Mouse (Mus musculus): ENCODE results near the gene Ccdc130.
A peak's percentile ranks its signal among the peaks of the same experiment; 100 is the strongest.

Ccdc130 gene

DNA sequence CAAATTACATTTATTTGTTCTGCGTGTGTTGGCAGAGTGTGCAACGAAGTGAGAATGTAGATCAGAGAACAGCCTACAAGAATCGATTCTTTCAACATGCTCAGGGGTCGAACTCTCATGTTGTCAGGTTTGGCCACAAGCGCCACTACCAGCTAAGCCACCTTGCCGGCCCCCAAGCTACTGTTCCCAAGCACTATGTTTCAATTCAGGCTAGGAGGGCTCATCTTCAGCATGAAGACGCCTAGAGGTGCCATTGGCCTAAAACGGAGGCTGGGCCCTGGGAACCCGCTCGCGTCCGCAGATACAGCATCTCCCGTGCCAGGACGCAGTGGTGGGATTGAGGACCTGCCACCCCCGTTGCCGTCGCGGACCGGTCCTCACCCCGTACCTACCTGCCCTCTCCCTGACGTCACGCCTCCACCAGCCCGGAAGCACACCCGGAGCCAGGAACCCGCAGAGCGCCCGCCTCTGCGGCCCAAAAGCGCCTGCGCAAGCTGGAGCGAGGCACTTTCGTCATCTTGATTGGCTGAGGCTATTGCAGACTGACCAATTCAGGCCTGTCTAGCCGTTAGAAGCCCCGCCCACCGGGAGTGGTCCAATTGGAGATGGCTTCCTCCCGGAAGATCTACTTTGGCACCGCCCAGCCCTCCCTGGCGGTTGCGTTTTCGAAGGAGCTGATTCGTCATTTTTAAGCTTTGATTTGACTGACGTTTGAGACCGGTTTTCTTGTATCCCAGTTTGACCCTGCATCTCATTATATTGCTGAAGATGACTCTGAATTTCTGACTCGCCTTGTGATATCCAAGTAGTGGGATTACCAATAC is at the start of gene Ccdc130:
Ccdc130 (minus strand) TSS at position 431 of the 824 bp plus-strand sequence.
- peak; percentile 98 to 100 for DNase-seq (ENCODE audit: low spot score in 2 of 2)

DNA sequence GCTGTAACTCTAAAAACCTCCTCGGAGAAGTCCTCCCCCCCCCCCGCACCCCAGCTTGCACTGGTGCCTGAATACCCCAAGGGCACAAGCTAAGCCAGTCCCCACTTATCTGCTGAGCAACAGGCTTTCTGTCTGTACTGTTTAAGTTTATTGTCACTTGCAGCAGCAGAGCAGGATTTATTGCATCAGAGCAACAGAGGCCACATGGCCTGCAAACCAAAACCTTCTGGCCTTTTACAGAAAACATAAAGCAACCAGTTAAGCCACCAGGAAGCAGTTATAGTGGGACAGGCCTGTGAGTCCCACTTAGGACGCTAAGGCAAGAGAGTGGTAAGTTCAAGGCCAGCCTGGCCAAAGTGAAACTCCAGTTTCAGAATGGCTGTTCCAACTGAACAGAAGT is 38.2 kb upstream of the Ccdc130 start:
- DNase-seq (ENCODE audit: low spot score in 2 of 2) = no peak

DNA sequence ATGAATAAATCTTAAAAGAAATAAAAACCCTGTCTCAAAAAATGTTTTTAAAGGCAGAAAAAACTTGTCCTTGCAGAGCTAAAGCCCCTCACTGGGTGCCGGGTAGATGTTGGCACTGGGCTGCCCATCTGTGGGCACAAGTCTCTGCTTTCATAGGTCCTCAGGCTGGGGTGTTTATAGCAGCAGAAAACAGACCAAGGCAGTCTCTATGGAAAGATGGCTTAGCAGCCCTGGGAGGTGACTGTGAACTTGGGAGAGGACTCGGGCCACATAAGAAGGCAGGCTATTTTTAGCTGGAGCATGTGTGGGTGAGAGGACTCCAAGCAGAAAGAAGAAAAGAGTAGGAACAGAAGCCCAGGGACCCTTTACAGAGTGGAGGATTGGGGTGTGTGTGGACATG is 33.8 kb upstream of the Ccdc130 start:
- no peak for DNase-seq (ENCODE audit: low spot score in 2 of 2)

DNA sequence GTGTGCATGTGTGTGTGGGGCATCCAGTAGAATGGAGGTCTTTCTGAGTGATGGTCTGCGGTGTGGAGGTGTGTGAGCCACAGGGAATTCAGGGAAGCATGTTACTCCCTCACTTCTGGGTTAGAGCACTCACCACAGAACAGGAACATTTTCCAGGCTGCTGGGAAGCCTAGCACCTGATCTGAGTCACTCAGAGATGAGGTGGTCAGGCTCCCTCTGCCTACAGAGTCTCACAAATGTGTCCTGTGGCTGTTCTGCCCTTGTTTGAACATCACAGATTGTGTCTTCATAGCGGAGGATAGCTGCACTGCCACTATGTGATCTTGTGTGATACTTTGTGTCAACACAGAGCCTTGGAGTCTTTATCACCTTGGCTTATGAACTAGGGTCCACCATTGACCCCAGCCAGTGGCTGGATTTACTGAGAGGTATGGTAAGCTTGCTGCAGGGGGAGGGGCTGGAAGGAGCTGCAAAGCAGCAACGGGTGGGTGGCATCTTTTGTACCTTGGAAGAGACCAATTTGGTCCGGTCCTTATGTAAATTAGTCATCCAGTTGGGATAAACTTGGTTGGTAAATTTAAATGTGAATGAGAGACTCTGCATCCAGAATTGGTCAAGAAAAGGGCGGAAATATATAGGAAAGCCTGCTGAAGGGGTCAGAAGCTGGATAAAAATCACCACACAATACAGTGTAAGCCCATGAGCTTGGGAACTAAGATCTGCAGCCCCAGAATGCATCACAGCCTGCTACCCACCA is 27.0 kb upstream of the Ccdc130 start:
- no peak for DNase-seq (ENCODE audit: low spot score in 2 of 2)

DNA sequence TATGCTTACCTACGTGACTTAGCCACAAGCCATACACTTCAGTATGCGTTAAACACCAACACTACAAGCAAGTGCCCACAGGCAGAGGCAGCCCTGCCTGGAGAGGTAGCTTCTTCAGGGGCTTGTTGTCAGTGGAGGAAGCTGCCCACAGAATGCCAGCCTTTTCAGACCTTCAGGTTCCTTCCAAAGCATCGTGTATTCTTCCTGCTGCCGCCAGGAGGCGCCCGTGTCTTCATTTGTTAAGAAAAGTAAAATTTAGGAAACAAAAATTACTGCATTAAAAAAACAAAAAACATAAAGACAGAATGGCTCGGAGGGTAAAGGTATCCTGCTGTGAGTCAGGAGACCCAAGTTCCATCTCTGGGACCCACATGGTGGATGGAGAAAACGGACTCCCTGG is 21.5 kb upstream of the Ccdc130 start:
- DNase-seq (ENCODE audit: low spot score in 2 of 2) = peak; percentile 56 to 58

DNA sequence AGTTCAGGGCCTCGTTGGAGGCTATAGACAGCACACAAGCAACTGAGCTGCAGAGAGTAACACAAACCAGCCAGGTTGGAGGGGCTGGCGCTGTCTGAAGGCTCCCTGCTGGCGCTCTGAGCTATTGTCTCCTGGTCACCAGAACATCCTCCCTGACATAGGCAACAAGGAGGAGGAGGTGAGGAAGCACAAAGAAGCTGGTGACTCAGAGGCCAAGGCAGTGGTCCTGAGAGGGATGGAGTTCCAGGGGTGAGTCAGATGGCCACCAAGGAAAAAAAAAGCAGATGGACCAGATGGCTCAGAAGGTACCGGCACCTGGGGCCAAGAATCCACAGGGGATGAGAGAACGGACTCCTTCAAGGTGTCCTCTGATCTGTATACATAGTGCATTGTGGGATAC is 20.9 kb upstream of the Ccdc130 start:
- no peak for DNase-seq (ENCODE audit: low spot score in 2 of 2)

DNA sequence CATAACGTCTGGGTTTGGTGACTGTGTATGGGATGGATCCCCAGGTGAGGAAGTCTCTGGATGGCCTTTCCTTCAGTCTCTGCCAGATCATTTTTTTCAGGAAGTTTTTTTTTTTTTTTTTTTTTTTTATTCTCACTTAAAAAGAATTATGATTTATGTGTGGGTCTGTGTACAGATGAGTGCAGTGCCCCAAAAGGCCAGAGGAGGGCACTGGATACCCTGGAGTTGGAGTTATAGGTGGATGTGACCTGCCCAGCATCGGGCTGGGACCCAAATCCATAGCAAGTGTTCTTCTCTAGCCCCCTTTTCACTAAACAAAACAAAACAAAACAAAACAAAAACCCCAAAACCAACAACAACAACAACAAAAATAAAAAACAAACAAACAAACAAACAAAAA is 18.7 kb upstream of the Ccdc130 start:
- peak in 1 of 2 experiments; percentile 35 for DNase-seq (ENCODE audit: low spot score in 2 of 2)

DNA sequence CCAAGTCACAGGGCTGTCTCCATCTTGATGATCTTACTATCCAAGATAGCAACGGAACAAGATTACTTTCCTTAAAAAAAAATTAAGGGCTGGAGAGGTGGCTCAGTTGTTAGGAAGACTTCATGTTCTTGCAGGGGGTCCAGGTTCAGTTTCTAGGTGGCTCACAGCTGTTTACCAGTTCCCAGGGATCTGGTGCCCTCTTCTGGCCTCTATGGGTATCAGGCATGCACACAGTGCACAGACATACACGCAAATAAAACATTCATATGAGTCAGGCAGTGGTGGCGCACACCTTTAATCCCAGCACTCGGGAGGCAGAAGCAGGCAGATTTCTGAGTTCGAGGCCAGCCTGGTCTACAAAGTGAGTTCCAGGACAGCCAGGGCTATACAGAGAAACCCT is 15.5 kb upstream of the Ccdc130 start:
- peak in 1 of 2 experiments; percentile 43 for DNase-seq (ENCODE audit: low spot score in 2 of 2)

DNA sequence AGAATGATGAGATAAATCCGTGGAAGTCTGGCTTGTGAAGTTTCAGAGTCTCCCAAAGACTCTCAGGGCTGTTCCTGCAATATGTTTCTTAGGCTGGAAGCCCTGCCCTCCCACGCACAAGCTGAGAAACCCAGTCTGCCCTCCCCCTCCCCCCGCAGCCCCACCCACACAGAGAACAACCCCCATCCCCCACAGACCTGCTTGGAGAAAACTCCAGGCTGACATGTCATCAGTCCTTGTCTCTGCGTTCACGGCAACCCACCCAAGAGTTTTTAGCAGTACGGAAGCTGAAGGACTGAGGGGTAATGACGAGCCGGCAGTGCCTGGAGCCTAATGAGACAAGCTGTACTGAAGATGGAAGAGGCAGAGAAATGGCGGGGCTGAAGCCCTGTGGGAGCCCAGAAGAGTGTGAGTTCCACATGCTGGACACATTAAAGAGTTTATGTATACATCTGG is 14.5 kb upstream of the Ccdc130 start:
- no peak for DNase-seq (ENCODE audit: low spot score in 2 of 2)

DNA sequence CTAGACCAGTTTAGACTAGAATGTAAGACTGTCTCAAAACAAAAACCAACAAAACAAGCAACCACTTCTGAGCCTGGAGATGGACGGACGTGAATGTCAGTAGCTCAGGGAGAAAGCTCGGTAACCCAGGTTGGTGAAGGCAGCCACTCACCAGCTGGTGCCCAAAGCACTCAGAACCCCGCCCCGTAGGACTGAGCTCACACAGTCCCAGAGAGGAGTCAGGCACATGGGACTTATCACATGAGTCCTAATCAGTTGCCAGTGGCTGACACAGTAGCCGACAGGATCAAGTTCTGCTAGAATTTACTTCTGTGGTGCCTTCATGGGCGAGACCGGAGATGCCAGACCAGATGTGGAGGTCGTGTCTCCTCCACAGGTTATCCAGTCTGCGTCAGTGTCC is 10.6 kb upstream of the Ccdc130 start:
- no peak for DNase-seq (ENCODE audit: low spot score in 2 of 2)

DNA sequence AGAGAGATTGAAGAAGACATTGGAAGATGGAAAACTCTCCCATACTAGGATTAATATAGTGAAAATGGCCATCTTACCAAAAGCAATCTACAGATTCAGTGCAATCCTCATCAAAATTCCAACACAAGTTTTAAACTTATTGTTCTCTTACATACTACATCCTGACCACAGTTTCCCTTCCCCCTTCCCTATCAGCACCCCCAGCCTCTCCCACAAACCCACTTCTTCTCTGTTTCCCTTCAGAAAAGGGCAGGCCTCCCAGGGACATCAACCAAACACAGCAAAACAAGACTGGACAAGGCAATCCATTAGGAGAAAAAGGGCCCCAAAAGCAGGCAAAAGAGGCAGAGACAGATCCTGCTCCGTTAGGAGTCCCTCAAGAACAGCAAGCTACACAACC is 6.3 kb upstream of the Ccdc130 start:
- DNase-seq (ENCODE audit: low spot score in 2 of 2) = no peak

DNA sequence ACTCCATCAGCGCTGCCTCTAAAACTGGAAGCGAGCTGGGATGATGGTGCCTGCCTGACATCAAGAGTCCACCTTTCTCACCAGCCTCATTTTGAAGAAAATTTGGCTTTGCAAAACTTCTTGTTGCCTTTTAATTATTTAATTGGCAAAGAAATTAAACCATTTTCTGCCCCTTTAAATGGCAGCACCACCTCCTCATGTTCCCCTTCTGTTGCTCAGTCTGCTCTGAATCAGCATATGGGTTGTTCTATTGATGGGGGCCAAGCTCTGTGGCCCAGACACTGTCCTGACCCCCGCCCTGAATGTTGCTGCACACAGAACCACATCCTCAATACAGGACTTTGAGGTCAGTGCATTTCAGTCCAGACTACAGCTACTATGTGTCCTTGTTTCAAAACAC is 3.8 kb upstream of the Ccdc130 start:
- DNase-seq (ENCODE audit: low spot score in 2 of 2) = no peak

DNA sequence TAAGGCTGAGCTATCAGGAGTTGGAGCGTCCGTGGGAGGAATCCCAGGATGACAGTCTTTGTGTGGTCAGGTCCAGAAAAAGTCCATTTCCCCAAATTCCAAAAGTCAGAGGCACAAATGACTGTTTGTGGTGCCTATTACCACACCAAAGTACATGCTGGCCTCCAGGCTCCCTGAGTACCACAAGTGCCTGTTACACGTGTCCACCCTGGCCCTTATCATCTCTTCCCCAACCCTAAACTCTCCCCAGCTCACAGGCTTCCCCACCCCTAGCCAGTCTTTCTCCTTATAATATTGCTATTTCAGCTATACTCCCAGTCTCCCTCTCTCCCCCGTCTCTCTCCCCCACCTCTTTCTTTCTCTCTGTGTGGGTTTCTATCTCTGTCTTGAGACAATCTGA is 2.1 kb upstream of the Ccdc130 start:
- no peak for DNase-seq (ENCODE audit: low spot score in 2 of 2)

DNA sequence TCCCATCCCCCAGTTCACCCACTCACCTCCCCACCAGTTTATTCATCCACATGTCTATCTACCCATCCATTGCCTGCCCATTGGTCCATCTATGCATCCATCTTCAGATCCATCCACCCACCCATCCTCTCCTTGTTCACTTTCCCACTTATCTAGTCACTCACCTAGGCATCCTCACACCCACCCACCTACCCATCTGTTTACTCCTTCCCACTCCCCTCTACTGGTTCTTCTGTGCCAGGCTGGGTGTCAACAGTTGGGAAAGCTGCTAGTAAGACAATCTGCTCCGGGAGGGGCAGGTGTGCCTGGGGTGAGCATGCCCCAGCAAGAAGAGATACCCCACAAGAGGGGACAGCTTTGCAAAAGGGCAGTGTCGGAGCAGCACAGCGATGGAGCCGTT is 9.1 kb downstream of the Ccdc130 start:
- DNase-seq (ENCODE audit: low spot score in 2 of 2) = no peak

DNA sequence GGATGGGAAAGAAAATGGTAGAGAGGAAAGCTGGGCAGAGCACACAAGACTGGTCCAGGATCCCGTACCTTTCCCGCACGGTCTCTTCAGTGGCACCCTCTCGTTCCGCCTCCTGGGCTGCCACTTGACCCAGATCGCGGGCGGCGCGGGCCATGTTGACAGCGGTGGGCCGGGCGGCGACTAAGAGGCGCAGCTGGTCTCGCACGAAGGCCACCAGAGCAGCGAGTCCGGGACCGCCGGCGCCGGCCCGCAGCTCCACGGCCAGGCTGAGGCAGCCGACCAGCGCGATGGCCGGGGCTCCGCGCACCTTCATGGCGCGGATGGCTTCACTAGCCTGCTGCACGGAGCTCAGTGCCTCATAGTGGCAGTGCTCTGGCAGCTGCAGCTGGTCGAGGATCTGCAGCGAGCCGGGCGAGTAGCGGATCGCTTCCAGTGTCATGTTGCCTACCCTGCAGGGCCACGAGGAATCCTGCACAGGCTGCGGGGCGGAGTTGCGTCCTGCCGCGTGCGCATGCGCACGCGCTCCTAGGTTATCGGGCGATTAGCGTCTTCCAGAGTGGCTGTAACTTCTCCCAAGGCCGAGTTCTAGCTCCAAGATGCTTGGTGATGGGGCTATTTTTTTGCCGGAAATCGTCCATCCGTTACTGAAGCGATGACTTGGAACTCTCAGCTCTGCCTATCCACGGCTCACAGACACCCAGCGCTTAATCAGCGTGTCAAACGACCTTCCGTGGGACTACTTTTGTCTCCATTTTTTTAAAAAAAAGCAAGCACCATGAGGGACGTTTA is 13.2 kb downstream of the Ccdc130 start, which contains the start of gene Mri1:
Mri1 (minus strand) TSS at position 505 of the 789 bp plus-strand sequence.
- peak; percentile 67 to 81 for DNase-seq (ENCODE audit: low spot score in 2 of 2)

DNA sequence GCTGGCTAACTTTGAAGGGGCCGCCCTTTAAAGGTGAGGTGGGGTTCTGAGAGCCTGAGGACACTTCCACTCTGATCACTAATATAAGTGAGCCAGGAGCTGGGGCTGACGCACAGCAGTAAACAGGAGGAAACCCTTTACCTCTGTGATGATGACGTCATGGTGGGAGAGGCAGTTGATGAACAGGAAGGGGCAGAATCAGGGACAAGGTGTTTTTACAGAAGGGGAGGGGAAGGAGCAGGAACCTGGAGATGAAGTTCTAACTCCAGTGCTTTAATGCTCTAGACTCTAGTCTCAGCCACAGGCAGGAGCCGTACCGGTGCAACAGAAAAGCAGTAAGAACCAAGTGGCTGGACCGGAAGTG is 13.7 kb downstream of the Ccdc130 start:
- DNase-seq (ENCODE audit: low spot score in 2 of 2) = no peak

DNA sequence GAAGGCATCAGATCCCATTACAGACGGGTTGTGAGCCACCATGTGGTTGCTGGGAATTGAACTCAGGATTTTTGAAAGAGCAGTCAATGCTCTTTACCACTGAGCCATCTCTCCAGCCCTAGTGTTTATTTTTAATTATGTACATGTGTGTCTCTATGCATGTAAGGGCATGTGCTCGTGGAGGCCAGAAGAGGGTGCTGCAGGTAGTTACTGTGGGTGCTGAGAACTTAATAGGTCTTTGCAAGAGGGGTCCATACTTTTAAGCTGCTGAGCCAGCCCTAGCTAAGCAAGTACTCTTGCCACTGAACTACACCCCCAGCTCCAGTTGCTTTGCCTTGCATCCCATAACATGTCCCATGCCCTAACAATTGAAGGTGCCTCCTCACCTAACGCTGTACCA is 14.3 kb downstream of the Ccdc130 start:
- DNase-seq (ENCODE audit: low spot score in 2 of 2) = no peak

DNA sequence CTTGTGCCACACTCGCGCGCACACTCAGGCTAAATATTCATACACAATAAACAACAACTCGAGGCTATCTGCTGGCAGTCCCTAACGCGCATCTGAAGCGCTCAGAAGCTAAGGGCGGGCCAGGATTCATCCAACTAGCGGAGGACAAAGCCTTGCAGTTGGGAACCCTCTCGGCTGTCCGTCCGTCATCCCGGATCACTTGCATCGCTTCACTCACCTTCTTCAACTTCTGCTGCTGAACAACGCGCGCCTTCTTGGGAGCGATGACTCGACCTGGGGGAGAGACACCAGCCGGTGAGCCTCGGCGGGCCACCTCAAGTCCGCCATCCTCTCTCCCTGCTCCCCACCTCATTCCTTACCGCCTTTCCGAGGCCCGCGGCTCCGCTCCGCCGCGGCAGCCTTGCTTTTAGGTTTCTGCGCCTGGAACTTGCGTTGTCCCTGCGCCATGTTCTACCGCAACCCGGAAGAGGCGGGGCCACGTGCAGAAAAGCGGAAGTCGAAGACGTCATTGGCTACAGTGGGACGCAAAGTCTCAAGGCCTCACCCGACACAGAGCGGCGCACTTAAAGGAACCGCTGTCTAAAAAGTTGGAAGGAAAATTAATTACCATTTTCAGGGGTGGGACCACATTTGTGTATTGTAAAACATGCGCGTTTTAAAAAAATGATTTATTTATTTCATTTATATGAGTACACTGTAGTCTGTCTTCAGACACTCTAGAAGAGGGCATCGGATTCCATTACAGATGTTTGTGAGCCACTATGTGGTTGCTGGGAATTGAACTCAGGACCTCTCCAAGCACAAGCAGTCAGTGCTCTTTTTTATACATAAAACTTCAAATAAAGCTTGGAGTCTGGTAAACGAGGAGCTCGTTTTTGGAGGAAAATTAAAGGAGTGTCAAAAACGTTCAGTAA is 20.7 kb downstream of the Ccdc130 start, which contains the start of gene D8Ertd738e:
D8Ertd738e (minus strand) TSS at position 463 of the 914 bp plus-strand sequence.
- DNase-seq (ENCODE audit: low spot score in 2 of 2) = peak; percentile 49 to 76

DNA sequence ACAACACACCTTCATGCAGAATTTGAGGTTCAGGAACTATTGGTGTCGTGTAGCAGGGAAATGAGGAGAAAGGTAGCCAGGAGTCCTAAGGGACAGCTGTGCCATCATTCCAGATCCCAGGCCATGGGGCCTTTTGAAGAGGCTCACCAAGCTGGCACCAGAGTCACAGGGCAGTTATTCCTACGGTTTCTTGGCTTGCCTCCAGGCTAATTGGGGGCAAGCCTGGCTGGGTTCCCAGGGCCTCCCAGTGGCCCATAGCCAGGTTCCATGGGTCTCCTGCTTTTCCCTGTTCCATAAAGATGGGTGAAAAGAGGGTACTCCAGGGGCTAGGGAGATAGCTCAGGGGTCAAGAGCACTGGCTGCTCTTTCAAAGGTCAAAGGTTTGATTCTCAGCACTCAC is 28.4 kb downstream of the Ccdc130 start:
- DNase-seq (ENCODE audit: low spot score in 2 of 2) = peak in 1 of 2 experiments; percentile 49

DNA sequence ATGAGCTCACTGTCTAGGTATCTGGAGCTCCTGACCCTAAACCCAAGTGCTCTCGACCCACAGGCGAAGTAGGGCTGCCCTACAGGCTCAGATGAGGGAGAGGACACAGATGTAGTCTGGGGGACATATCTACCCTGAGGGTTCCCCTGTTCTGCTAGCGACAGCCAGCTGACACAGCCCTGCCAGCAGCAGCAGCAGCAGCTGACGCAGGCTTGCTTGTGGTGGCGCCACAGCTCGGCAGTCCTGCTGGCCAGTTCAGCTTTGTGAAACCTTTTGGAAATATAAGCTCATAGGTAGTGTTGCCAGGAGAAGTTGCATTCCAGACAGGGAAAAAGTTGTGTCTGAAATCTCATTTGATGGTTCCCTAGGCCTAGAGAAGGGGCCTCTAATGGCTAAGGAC is 29.0 kb downstream of the Ccdc130 start:
- no peak for DNase-seq (ENCODE audit: low spot score in 2 of 2)
